Mouse (Mus musculus) olfactory bulb, adult 2 months (tissue): ENCODE results near the gene Cdh18. TPM values are rescaled to one million over a fixed set of nuclear protein-coding genes. Genes with fewer than 3 reads are reported as not detected.
"Not testable (repeated sequence)": the region's sequence is repeated elsewhere in the genome, so short reads cannot be mapped to it uniquely, and the experiment has no call there.

Source experiments
- H3K27ac ChIP-seq: fragments of 200-500 bp; 2 replicates; pipeline ENCODE4 v1.5.1; 2012; ENCODE audit warnings: low read depth, low read length; ENCODE audit not compliant: insufficient read depth
- H3K4me1 ChIP-seq: fragments of 200-500 bp; 2 replicates; pipeline ENCODE4 v1.6.1; 2012; ENCODE audit warnings: low read length; ENCODE audit not compliant: control insufficient read depth, insufficient read depth
- H3K4me3 ChIP-seq: fragments of 200-500 bp; 2 replicates; pipeline ENCODE4 v1.5.1; 2012; ENCODE audit warnings: mild to moderate bottlenecking, low read depth, low read length, moderate library complexity; ENCODE audit not compliant: insufficient read depth
- CTCF ChIP-seq: fragments of 200-500 bp; IDR thresholded peaks from 2 replicates; pipeline ENCODE4 v1.5.1; 2012; ENCODE audit warnings: low read depth, mild to moderate bottlenecking, low read length, moderate library complexity; ENCODE audit not compliant: insufficient read depth
- POLR2A ChIP-seq: fragments of 200-500 bp; IDR thresholded peaks from 2 replicates; pipeline ENCODE4 v1.6.1; 2012; ENCODE audit warnings: mild to moderate bottlenecking, low read depth, low read length, moderate library complexity; ENCODE audit not compliant: insufficient read depth
- WGBS: fragments of 180-500 bp; shearing (Covaris S2); methylation state at CpG from one replicate; pipeline ENCODE4 v1.1.7; 2018; 5-methylcytosine and 5-hydroxymethylcytosine counted together
- polyA plus RNA-seq: library from polyadenylated mRNA; stranded (reverse); fragments of >200 nt; gene quantifications from 2 replicates; pipeline ENCODE4 v1.2.4, GENCODE M21; 2012; ENCODE audit warnings: low replicate concordance; ENCODE audit not compliant: missing spikeins, insufficient read depth, insufficient read length

The Cdh18 gene
- polyA plus RNA-seq, 1 experiment, result not detected

DNA sequence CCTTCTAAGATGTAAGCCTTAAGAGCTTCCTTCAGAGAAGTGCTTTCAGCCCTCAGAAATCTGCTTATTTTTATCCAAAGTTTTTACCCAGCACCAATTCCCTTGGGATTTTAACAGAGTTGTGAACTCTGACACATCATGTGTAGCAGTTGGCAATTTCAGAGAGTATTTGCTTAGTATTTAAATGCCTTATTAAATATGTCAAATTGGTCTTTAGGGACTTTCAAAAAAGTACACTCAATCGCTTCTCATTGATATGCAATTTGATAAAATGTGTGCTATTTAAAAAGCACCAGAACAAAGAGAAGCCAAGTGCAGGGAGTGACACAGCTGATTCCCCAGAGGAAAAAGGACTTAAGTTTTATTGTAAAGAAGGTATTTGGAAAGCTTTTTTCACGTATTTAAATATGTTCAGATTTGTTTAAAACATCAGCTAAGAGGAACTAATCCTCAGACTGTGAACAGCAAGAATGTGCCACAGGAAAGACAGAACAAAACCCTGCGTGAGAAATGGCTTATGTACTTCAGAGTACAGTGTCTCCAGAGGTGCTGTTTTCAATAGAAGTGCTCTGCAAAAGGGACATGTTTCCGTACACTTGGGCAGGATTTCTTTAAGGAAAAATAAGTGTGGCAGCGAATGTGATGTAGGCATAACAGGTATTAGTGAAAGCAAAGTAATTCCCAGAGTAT lies 709.1 kb downstream of the Cdh18 start:
- H3K27ac ChIP-seq, result no peak overlapping the region
- no peak overlapping the region for H3K4me3 ChIP-seq
- H3K4me1 ChIP-seq, result no peaks in the 10 kb centered on the region
- 49% methylated on average over 5 of the region's 5 CpGs for WGBS
- TF ChIP-seq CTCF (no peak), POLR2A (no peak)

DNA sequence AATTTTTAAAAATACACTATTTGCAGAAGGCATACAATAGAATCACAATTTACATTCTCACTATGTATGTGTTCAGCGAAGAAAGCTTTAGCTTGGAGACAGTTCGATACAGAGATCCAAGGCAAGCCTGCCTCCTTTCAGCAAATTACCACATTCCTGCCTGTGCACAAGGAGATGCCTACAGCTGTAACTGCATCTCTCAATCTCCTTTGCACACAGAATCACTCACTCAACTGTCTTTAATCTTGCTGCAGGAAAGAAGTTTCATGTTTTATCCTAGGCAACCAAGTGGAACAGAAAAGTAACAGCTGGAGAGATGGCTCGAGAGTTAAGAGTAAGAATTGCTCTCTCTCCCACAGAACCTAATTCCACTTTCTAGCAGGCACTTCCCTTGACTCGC lies 729.6 kb downstream of the Cdh18 start:
- 82% methylated on average over 4 of the region's 4 CpGs for WGBS
- Histone ChIP-seq H3K27ac (no peak overlapping the region), H3K4me3 (no peak overlapping the region)

DNA sequence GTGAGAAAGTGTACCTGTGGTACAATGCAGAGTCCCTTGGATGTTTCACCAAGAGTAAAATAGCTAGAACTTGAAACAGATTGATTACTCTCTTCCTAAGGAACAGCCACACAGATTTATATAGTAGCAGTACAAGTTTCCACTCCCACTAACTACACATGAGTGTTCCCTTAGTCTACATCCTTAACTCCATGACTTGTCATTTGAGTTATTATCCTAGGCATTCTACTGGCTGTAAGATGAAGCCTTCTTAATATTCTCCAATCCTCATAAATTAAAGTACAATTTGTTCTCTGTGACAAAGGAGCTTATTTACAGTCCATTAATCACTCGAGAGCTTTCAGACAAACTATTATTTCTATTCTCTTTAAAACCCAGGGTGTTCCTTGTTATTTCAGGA lies 756.2 kb downstream of the Cdh18 start:
- 69% methylated on average over 1 of the region's 1 CpGs for WGBS
- TF ChIP-seq POLR2A (no peak), CTCF (no peak)

More for the DNA sequence above, 729.6 kb downstream of the Cdh18 start:
- TF ChIP-seq POLR2A, result no peak
- TF ChIP-seq CTCF, result no peak
- no peaks in the 10 kb centered on the region for H3K4me1 ChIP-seq

DNA sequence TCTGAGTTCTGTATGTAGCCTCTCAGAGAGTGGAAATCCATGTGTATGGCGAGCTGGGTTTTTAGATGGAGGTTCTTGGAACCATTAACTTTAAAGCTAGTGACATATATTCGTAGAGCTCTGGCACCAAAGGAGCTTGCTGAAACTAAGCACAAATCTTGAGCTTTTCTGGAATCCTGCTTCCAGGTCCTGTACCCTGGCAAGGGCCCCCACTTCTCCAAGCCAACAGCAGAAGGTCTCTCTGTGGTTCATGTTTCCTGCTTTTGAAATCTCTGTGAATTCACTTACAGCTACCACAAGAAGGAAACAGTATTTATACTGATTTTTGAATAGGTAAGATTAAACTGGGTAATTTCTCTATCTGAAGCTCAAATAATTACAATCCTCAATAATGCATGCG lies 767.9 kb downstream of the Cdh18 start:
- WGBS, result 87% methylated on average over 3 of the region's 3 CpGs
- TF ChIP-seq POLR2A, result no peak
- no peak for TF ChIP-seq CTCF
- Histone ChIP-seq H3K4me1 (no peaks in the 10 kb centered on the region), H3K27ac (no peak overlapping the region), H3K4me3 (no peak overlapping the region)

More for the DNA sequence above, 756.2 kb downstream of the Cdh18 start:
- no peak overlapping the region for H3K4me3 ChIP-seq
- no peak overlapping the region for H3K27ac ChIP-seq
- H3K4me1 ChIP-seq, result no peaks in the 10 kb centered on the region

DNA sequence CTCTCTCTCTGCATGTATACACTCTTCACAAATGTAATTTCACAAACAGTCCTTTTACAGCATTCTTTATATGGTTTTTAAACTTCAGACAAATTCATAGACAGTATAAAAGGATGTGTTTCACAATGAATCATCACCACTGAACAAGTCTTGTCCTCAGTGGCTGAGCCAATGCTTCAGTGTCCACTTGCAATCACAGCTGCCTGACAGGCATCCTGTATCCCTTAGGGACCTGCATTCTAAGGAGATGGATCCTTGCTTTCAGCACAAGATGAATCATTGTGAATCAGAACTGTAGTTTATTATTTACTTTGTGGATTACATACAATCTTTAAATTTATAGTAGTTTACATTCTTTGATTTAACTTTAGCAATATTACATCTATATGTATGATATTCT lies 768.6 kb downstream of the Cdh18 start:
- Histone ChIP-seq H3K4me3 (no peak overlapping the region), H3K4me1 (no peaks in the 10 kb centered on the region), H3K27ac (no peak overlapping the region)
- TF ChIP-seq POLR2A (no peak), CTCF (no peak)

DNA sequence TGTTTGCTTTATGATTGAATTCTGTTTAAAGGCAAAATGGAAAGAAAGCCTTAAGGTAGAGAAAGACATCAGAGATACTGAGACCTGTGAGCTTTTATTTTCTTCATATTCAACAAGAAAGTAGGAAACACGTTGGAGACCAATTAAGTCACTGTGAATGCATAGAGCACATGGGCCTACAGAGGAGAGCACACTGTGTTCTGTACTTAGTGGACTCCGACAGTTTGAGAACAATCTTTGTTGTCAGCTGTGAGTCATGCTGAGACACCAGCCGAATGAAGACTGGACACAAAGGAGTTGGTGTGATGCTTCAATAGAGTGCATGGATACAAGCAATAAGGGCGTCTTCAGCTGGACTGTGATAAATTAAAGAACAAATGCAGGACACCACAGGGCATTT lies 791.5 kb downstream of the Cdh18 start:
- not testable (repeated sequence) for H3K27ac ChIP-seq, H3K4me1 ChIP-seq, H3K4me3 ChIP-seq
- WGBS, result no CpG with 5 or more reads among the region's 4 CpGs

DNA sequence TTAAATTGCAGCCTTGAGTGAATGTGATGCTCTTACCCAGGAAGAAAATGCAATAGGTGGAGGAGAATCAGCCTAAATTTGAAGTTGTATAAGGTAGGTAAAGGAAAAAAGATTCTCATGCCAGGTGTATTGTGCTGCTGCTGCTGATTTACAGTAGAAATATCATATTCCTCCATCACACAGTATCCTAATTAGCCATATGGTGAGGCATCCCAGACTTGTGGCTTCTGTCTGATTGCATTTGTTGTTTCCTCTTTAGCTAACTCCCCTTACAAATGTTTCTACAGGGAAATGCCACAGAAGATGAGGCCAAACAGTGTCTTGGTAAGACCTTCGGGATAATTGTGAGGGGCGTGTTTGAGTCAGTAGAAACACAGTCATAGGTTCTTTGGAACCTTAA lies 802.3 kb downstream of the Cdh18 start:
- WGBS, result 73% methylated on average over 2 of the region's 2 CpGs
- Histone ChIP-seq H3K27ac (no peak overlapping the region), H3K4me3 (no peak overlapping the region), H3K4me1 (no peaks in the 10 kb centered on the region)
- TF ChIP-seq CTCF (no peak), POLR2A (no peak)

DNA sequence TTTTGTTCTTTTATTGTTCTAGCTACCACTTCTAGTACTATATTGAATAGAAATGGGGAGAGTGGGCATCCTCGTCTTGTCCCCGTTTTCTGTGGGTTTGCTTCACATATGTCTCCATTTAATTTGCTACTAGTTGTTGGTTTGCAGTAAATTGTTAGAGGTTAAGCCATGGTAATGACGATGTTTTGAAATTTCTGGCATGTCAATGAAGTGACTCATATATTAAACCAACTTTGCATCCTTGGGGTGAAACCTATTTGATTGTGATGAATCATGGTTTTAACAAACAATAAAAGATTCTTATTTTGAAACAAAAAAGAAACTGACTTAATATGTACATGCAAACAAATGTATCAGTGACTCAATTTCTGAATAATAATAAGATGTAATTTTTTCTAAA lies 817.5 kb downstream of the Cdh18 start:
- TF ChIP-seq CTCF, result no peak
- no peak for TF ChIP-seq POLR2A
- WGBS, result 75% methylated on average over 3 of the region's 3 CpGs
- Histone ChIP-seq H3K4me3 (no peak overlapping the region), H3K4me1 (no peaks in the 10 kb centered on the region), H3K27ac (no peak overlapping the region)

DNA sequence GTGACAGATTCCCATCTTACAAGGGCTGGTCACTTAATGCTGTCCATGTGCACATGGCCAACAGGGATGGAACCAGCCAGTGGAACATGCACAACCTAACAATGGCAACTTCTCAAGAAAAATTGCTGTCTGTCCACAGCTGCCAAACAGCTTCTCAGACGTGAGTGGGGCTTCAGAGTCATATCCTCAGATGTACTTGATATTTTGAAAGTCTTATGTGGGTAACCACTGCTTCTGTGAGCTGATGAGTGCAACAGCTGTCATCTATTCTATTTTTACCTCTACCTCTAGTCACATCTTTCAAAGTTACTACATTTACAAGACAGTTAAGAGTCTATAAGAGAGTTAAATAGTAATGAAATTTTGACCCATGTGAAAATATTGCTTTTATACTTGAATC lies 818.9 kb downstream of the Cdh18 start:
- 76% methylated on average over 1 of the region's 1 CpGs for WGBS
- no peak for TF ChIP-seq POLR2A
- no peak for TF ChIP-seq CTCF
- Histone ChIP-seq H3K4me3 (no peak overlapping the region), H3K27ac (no peak overlapping the region), H3K4me1 (no peaks in the 10 kb centered on the region)
